Mouse (Mus musculus): ENCODE data around the gene Mpp1. TPM values are rescaled to one million over a fixed set of nuclear protein-coding genes. Genes with fewer than 3 reads are reported as not detected.

Gene Mpp1
- polyA plus RNA-seq, 1 experiment, result 30.1 TPM

DNA sequence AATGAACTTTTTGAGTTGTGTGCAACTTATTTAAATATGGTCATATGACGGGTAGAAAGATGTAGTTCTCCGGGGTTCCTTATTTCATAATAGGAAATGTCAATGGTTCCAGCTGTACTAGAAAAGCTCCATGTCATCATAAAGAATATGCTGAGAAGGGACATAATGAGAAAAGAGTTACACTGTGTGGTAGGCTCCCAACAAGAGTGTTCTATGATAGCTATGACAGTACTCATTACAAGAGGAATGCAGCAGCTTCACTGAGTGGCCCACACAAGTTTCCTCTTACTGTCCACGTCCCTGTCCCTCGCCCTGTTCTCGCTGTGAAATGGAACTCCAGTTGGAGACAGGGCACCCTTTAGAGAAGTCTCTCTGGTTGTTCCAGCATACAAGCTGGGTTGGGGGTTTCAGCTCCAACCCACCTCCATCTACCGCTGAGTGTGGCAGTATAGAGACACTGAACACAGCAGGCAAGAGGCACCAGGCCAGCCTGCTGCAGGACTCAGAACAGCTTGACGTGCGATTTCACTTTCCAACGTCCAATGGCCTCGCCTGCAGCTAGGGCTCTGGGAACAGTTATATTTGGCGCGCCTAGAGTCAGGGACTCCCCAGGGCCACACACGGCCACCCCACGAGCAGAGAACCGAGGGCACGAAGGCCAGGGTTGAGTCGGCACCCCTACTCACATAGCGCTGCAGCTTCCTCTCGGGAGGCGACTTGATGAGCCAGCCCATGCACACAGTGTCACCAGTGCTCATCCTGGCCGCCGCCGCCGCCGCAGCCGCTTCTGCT lies 46.6 kb downstream of the Mpp1 start:
- Histone ChIP-seq H3K36me3 (ENCODE audit: control insufficient read depth, insufficient read depth) (no peaks in the 10 kb centered on the region), H3K79me2 (ENCODE audit: control insufficient read depth, insufficient read depth) (no peaks in the 10 kb centered on the region), H3K4me3 (no peak overlapping the region), H3K27me3 (ENCODE audit: control insufficient read depth, insufficient read depth, insufficient read length) (no peaks in the 10 kb centered on the region), H3K4me2 (ENCODE audit: low read depth) (peak overlapping the region; percentile 59), H3ac (ENCODE audit: control insufficient read depth, insufficient read length) (no peak overlapping the region)
- TF ChIP-seq REST (IDR thresholded peaks at IDR 0.05; ENCODE audit: insufficient read depth, insufficient read length), result no peak
- no peak for TF ChIP-seq SRF (IDR thresholded peaks at IDR 0.05; ENCODE audit: control insufficient read depth, insufficient read length, low read depth)
- no peak for TF ChIP-seq TCF12 (IDR thresholded peaks at IDR 0.05; ENCODE audit: insufficient read depth, poor library complexity, severe bottlenecking)
- no peak for TF ChIP-seq MAX (IDR thresholded peaks at IDR 0.05; ENCODE audit: low read depth)
- TF ChIP-seq MYOD1 (IDR thresholded peaks at IDR 0.05; ENCODE audit: control insufficient read depth in 1 of 3, insufficient read length in 2 of 3, low read depth in 2 of 3), result no peak
- TF ChIP-seq POLR2A (IDR thresholded peaks at IDR 0.05; ENCODE audit: insufficient read length, low read depth), result no peak
- TF ChIP-seq CEBPB (IDR thresholded peaks at IDR 0.05; ENCODE audit: insufficient read depth, poor library complexity, severe bottlenecking), result no peak
- TF ChIP-seq USF1 (IDR thresholded peaks at IDR 0.05; ENCODE audit: low read depth), result no peak
- no peak for TF ChIP-seq POLR2AphosphoS2 (IDR thresholded peaks at IDR 0.05; ENCODE audit: insufficient read length, low read depth)
- TF ChIP-seq E2F4 (IDR thresholded peaks at IDR 0.05; ENCODE audit: insufficient read depth), result no peak
- TF ChIP-seq TCF3 (IDR thresholded peaks at IDR 0.05; ENCODE audit: insufficient read length, low read depth), result no peak
- TF ChIP-seq MYOG (IDR thresholded peaks at IDR 0.05; ENCODE audit: control insufficient read depth in 1 of 3, insufficient read depth in 1 of 3, insufficient read length in 2 of 3, low read depth in 2 of 3), result no peak

GRCm38 (mm10) chrX:75082351-75082750 lies 48.5 kb downstream of the Mpp1 start:
- no peak for TF ChIP-seq TCF3 (IDR thresholded peaks at IDR 0.05; ENCODE audit: insufficient read length, low read depth)
- no peak for TF ChIP-seq SRF (IDR thresholded peaks at IDR 0.05; ENCODE audit: control insufficient read depth, insufficient read length, low read depth)
- no peak for TF ChIP-seq USF1 (IDR thresholded peaks at IDR 0.05; ENCODE audit: low read depth)
- no peak for TF ChIP-seq MYOG (IDR thresholded peaks at IDR 0.05; ENCODE audit: control insufficient read depth in 1 of 3, insufficient read depth in 1 of 3, insufficient read length in 2 of 3, low read depth in 2 of 3)
- TF ChIP-seq POLR2A (IDR thresholded peaks at IDR 0.05; ENCODE audit: insufficient read length, low read depth), result no peak
- no peak for TF ChIP-seq POLR2AphosphoS2 (IDR thresholded peaks at IDR 0.05; ENCODE audit: insufficient read length, low read depth)
- TF ChIP-seq TCF12 (IDR thresholded peaks at IDR 0.05; ENCODE audit: insufficient read depth, poor library complexity, severe bottlenecking), result no peak
- TF ChIP-seq REST (IDR thresholded peaks at IDR 0.05; ENCODE audit: insufficient read depth, insufficient read length), result no peak
- no peak for TF ChIP-seq MAX (IDR thresholded peaks at IDR 0.05; ENCODE audit: low read depth)
- no peak for TF ChIP-seq CEBPB (IDR thresholded peaks at IDR 0.05; ENCODE audit: insufficient read depth, poor library complexity, severe bottlenecking)
- no peak for TF ChIP-seq E2F4 (IDR thresholded peaks at IDR 0.05; ENCODE audit: insufficient read depth)
- TF ChIP-seq MYOD1 (IDR thresholded peaks at IDR 0.05; ENCODE audit: control insufficient read depth in 1 of 3, insufficient read length in 2 of 3, low read depth in 2 of 3), result no peak
- Histone ChIP-seq H3ac (ENCODE audit: control insufficient read depth, insufficient read length) (no peak overlapping the region), H3K27me3 (ENCODE audit: control insufficient read depth, insufficient read depth, insufficient read length) (no peaks in the 10 kb centered on the region)

More at GRCm38 (mm10) chrX:75082351-75082750, 48.5 kb downstream of the Mpp1 start:
- no peaks in the 10 kb centered on the region for H3K36me3 ChIP-seq (ENCODE audit: control insufficient read depth, insufficient read depth)
- no peaks in the 10 kb centered on the region for H3K79me2 ChIP-seq (ENCODE audit: control insufficient read depth, insufficient read depth)
- no peak overlapping the region for H3K4me2 ChIP-seq (ENCODE audit: low read depth)
- no peak overlapping the region for H3K4me3 ChIP-seq

Other genes with a start within 250 kb of the Mpp1 start
- 0.04 TPM for gene Gab3, start 45.6 kb downstream of the Mpp1 start, polyA plus RNA-seq (2012; fragmentation: generic; extraction: Trizol)
- gene Dkc1, start 35.2 kb downstream of the Mpp1 start, polyA plus RNA-seq (2012; fragmentation: generic; extraction: Trizol), result 16.9 TPM
- not detected for gene Smim9, start 32.8 kb upstream of the Mpp1 start, polyA plus RNA-seq (2012; fragmentation: generic; extraction: Trizol)